Mouse (Mus musculus) frontal cortex, postnatal 36 days (tissue): ENCODE measurements at regions not wholly inside any gene's neighbourhood (a gene's known extent, or its start where the extent isn't known, plus 50 kb on each side); places are given as distances from the start of the nearest gene placed in this dataset.
"Not testable (repeated sequence)": the region's sequence is repeated elsewhere in the genome, so short reads cannot be mapped to it uniquely, and the experiment has no call there.

Experiments
- DNase-seq, 2 experiments: peaks; one replicate each; pipeline ENCODE4 v3.0.0; 2022; ENCODE audit warnings: low spot score in 2 of 2

- not testable (repeated sequence) for DNase-seq
Observed at GRCm38 (mm10) chr5:109842186-109842978, 80.8 kb upstream of the Gm15446 start.

GRCm38 (mm10) chr5:109844236-109844635 lies 79.0 kb upstream of the Gm15446 start:
- DNase-seq = not testable (repeated sequence)

GRCm38 (mm10) chr5:109844753-109845186 lies 78.4 kb upstream of the Gm15446 start:
- DNase-seq = no peak

GRCm38 (mm10) chr5:109851225-109851624 lies 72.0 kb upstream of the Gm15446 start:
- not testable (repeated sequence) for DNase-seq

GRCm38 (mm10) chr5:109860402-109860801 lies 62.8 kb upstream of the Gm15446 start:
- no peak for DNase-seq

GRCm38 (mm10) chr5:109864517-109864916 lies 58.7 kb upstream of the Gm15446 start:
- not testable (repeated sequence) for DNase-seq

GRCm38 (mm10) chr5:109865628-109866027 lies 57.6 kb upstream of the Gm15446 start:
- no peak for DNase-seq

GRCm38 (mm10) chr5:109866337-109867126 lies 56.7 kb upstream of the Gm15446 start:
- peak; percentile 81 to 90 for DNase-seq

GRCm38 (mm10) chr5:109867221-109867620 lies 56.0 kb upstream of the Gm15446 start:
- peak in 1 of 2 experiments; percentile 10 for DNase-seq
